10 mouse cellular contexts compared by ENCODE assay signal in genomic region chr1:43511256-43511655, GRCm38 (mm10).
A peak's percentile ranks its signal among the peaks of the same experiment; 100 is the strongest.
DNase-seq lines count a peak whose midpoint lies in the region; ATAC-seq and TF ChIP-seq lines count a peak whose summit lies in the region.
"Had no signal": no experiment of that assay in that cellular context is flagged by ENCODE, and none has a peak within 500 bp of the region (broad histone marks: within the 10 kb centered on the region; RNA-seq: fewer than 3 reads in every experiment).

No protein-coding gene starts in this region.

- H3K36me3 ChIP-seq in lung, postnatal 0 days (ENCODE audit: insufficient read depth, low read length): no peaks in the 10 kb centered on the region
- H3K36me3 ChIP-seq in liver, embryonic 14.5 days (replicated peaks; ENCODE audit: control insufficient read depth, insufficient read depth, low read depth): no peaks in the 10 kb centered on the region; the same call in 1 of the 2 replicates
- H3K36me3 ChIP-seq in forebrain, embryonic 10.5 days (replicated peaks): peaks cover 64% of the 10 kb centered on the region

- no peaks in the 10 kb centered on the region for H3K4me1 ChIP-seq in lung, postnatal 0 days (ENCODE audit: insufficient read depth, low read depth, low read length)
- no peaks in the 10 kb centered on the region; the same call in 1 of the 2 replicates for H3K4me1 ChIP-seq in bone marrow, adult 2 months (ENCODE audit: control insufficient read depth, insufficient read depth, low read length)
- H3K4me1 ChIP-seq in liver, embryonic 14.5 days (replicated peaks; ENCODE audit: control insufficient read depth in 2 of 2, insufficient read depth in 2 of 2, low read length in 1 of 2): peaks cover 2 to 7% of the 10 kb centered on the region in 2 experiments; a peak in 2 of 4 replicates
- peaks cover 1% of the 10 kb centered on the region for H3K4me1 ChIP-seq in forebrain, embryonic 10.5 days

- no peak overlapping the region for H3K4me3 ChIP-seq in lung, postnatal 0 days (ENCODE audit: low read depth, low read length)
- no peak overlapping the region for H3K4me3 ChIP-seq in bone marrow, adult 2 months (replicated peaks; ENCODE audit: control insufficient read depth, low read depth, low read length)
- H3K4me3 ChIP-seq in liver, embryonic 14.5 days (ENCODE audit: insufficient read depth in 1 of 2, low read depth in 2 of 2, low read length in 2 of 2): no peak overlapping the region
- H3K4me3 ChIP-seq in forebrain, embryonic 10.5 days: no peak overlapping the region
- H3K4me3 ChIP-seq: heart, embryonic 12.5 days; neural tube, embryonic 13.5 days had no signal

- H3K9ac ChIP-seq in lung, postnatal 0 days (replicated peaks; ENCODE audit: low read depth): no peak overlapping the region
- no peak overlapping the region for H3K9ac ChIP-seq in liver, embryonic 14.5 days (replicated peaks)
- H3K9ac ChIP-seq: heart, embryonic 12.5 days; neural tube, embryonic 13.5 days had no signal

- H3K4me2 ChIP-seq in lung, postnatal 0 days (replicated peaks; ENCODE audit: low read depth, low read length): no peak overlapping the region
- no peak overlapping the region for H3K4me2 ChIP-seq in liver, embryonic 14.5 days (ENCODE audit: low read depth)
- H3K4me2 ChIP-seq: heart, embryonic 12.5 days; neural tube, embryonic 13.5 days had no signal

- H3K27me3 ChIP-seq in lung, postnatal 0 days (replicated peaks; ENCODE audit: insufficient read depth, low read length): no peaks in the 10 kb centered on the region
- H3K27me3 ChIP-seq in liver, embryonic 14.5 days (ENCODE audit: control insufficient read depth, insufficient read depth, low read length): no peaks in the 10 kb centered on the region
- peaks cover 9% of the 10 kb centered on the region; the same call in 1 of the 2 replicates for H3K27me3 ChIP-seq in forebrain, embryonic 10.5 days (ENCODE audit: poor library complexity, severe bottlenecking)
- H3K27me3 ChIP-seq: heart, embryonic 12.5 days; neural tube, embryonic 13.5 days had no signal

- no peak overlapping the region for H3K27ac ChIP-seq in lung, postnatal 0 days (ENCODE audit: low read length)
- no peak overlapping the region for H3K27ac ChIP-seq in bone marrow, adult 2 months (ENCODE audit: control insufficient read depth, insufficient read depth, low read depth, low read length, poor library complexity)
- H3K27ac ChIP-seq in liver, embryonic 14.5 days: no peak overlapping the region
- no peak overlapping the region for H3K27ac ChIP-seq in forebrain, embryonic 10.5 days
- H3K27ac ChIP-seq: neural tube, embryonic 13.5 days had no signal

- H3K9me3 ChIP-seq in lung, postnatal 0 days (ENCODE audit: low read length): no peaks in the 10 kb centered on the region
- H3K9me3 ChIP-seq in liver, embryonic 14.5 days (ENCODE audit: control insufficient read depth, low read length): no peaks in the 10 kb centered on the region
- no peaks in the 10 kb centered on the region for H3K9me3 ChIP-seq in forebrain, embryonic 10.5 days
- H3K9me3 ChIP-seq: neural tube, embryonic 13.5 days had no signal

- WGBS in lung, postnatal 0 days: 83% methylated on average over 12 of the region's 12 CpGs
- 90% methylated on average over 12 of the region's 12 CpGs for WGBS in bone marrow, adult 2 months
- 85% methylated on average over 12 of the region's 12 CpGs for WGBS in liver, embryonic 14.5 days (ENCODE audit: insufficient replicate concordance)
- WGBS in forebrain, embryonic 10.5 days: 88% methylated on average over 12 of the region's 12 CpGs

- no peak for TF ChIP-seq POLR2A in bone marrow, adult 2 months (IDR thresholded peaks at IDR 0.05; ENCODE audit: borderline replicate concordance, control insufficient read depth, low read depth, low read length)

- no peak for DNase-seq in lung, postnatal 0 days (ENCODE audit: low spot score)
- DNase-seq in lung, adult 18-20 months: no peak
- peak; percentile 65 for DNase-seq in ES-CJ7 (ENCODE audit: low read depth, low spot score)
- no peak for DNase-seq in liver, embryonic 14.5 days (ENCODE audit: low read depth in 3 of 3, low spot score in 3 of 3)
- no peak for DNase-seq in adrenal gland, postnatal 4 days (ENCODE audit: low spot score in 2 of 2)
- no peak for DNase-seq in forebrain, embryonic 10.5 days (ENCODE audit: extremely low spot score, low spot score)
- DNase-seq: kidney, postnatal 10 days had no signal

- TF ChIP-seq CTCF in lung, postnatal 0 days (IDR thresholded peaks at IDR 0.05): peak; percentile 37
- TF ChIP-seq CTCF in bone marrow, adult 2 months (IDR thresholded peaks at IDR 0.05; ENCODE audit: control insufficient read depth, insufficient read depth, low read length): peak; percentile 28; the same call in 1 of the 2 replicates
- peak; percentile 61 for TF ChIP-seq CTCF in liver, embryonic 14.5 days (IDR thresholded peaks at IDR 0.05; ENCODE audit: low read depth)

- no peak for ATAC-seq in lung, postnatal 0 days
- ATAC-seq in liver, embryonic 14.5 days (ENCODE audit: insufficient read depth): no peak

- TF ChIP-seq EP300 in lung, postnatal 0 days (IDR thresholded peaks at IDR 0.05): no peak
- no peak for TF ChIP-seq EP300 in liver, embryonic 14.5 days (IDR thresholded peaks at IDR 0.05; ENCODE audit: low read depth)
